In genomic region chr2:180071671-180072070, GRCm38 (mm10) we compare ENCODE assay signal across 20 mouse cellular contexts. TPM values are rescaled to one million over a fixed set of nuclear protein-coding genes. Genes with fewer than 3 reads are reported as not detected.
DNase-seq lines count a peak whose midpoint lies in the region; ATAC-seq and TF ChIP-seq lines count a peak whose summit lies in the region.
"Had no signal": no experiment of that assay in that cellular context is flagged by ENCODE, and none has a peak within 500 bp of the region (broad histone marks: within the 10 kb centered on the region; RNA-seq: fewer than 3 reads in every experiment).

No protein-coding gene starts in this region.

- no peak for DNase-seq in forebrain, embryonic 14.5 days (ENCODE audit: low spot score)
- DNase-seq in forebrain, embryonic 10.5 days (ENCODE audit: extremely low spot score, low spot score): no peak
- no peak for DNase-seq in limb, embryonic 14.5 days (ENCODE audit: low spot score)
- DNase-seq in limb, embryonic 10.5 days (ENCODE audit: low spot score): no peak
- DNase-seq in ES-CJ7 (ENCODE audit: low read depth, low spot score): peak; percentile 59
- DNase-seq in retina, postnatal 1 day: no peak
- no peak for DNase-seq in yolk sac, embryonic 10.5 days (ENCODE audit: low spot score)
- DNase-seq: adrenal gland, adult 8-10 months; B cell, adult 2 months; heart, postnatal 4 days; kidney, adult 11 months; kidney, postnatal 25 days; layer of hippocampus, postnatal 36 days; left cerebral cortex, postnatal 4 days; thymus, postnatal 36 days had no signal

- WGBS in forebrain, embryonic 14.5 days: 86% methylated on average over 2 of the region's 2 CpGs
- WGBS in forebrain, embryonic 10.5 days: 89% methylated on average over 2 of the region's 2 CpGs
- 76% methylated on average over 2 of the region's 2 CpGs for WGBS in limb, embryonic 14.5 days
- 83% methylated on average over 2 of the region's 2 CpGs for WGBS in limb, embryonic 10.5 days
- WGBS in midbrain, embryonic 13.5 days: 83% methylated on average over 2 of the region's 2 CpGs

- peak overlapping the region; percentile 91; the same call in 1 of the 2 replicates for H3K4me2 ChIP-seq in forebrain, embryonic 14.5 days (ENCODE audit: low read length)
- H3K4me2 ChIP-seq in limb, embryonic 14.5 days (replicated peaks; ENCODE audit: low read depth, low read length, severe bottlenecking): no peak overlapping the region
- H3K4me2 ChIP-seq in midbrain, embryonic 13.5 days (replicated peaks): no peak overlapping the region

- H3K9me3 ChIP-seq in forebrain, embryonic 14.5 days (replicated peaks; ENCODE audit: control insufficient read depth, low read length): no peaks in the 10 kb centered on the region
- H3K9me3 ChIP-seq in forebrain, embryonic 10.5 days: no peaks in the 10 kb centered on the region
- H3K9me3 ChIP-seq in limb, embryonic 14.5 days (ENCODE audit: control insufficient read depth, low read length): no peaks in the 10 kb centered on the region
- H3K9me3 ChIP-seq in limb, embryonic 10.5 days (replicated peaks): no peaks in the 10 kb centered on the region
- H3K9me3 ChIP-seq in midbrain, embryonic 13.5 days: no peaks in the 10 kb centered on the region

- H3K36me3 ChIP-seq in forebrain, embryonic 14.5 days (ENCODE audit: control insufficient read depth, insufficient read depth, low read length): peaks cover 35% of the 10 kb centered on the region
- H3K36me3 ChIP-seq in forebrain, embryonic 10.5 days (replicated peaks): peaks cover 34% of the 10 kb centered on the region
- H3K36me3 ChIP-seq in limb, embryonic 14.5 days (ENCODE audit: control insufficient read depth, insufficient read depth, low read length): peaks cover 14% of the 10 kb centered on the region
- peaks cover 33% of the 10 kb centered on the region for H3K36me3 ChIP-seq in limb, embryonic 10.5 days
- peaks cover 36% of the 10 kb centered on the region for H3K36me3 ChIP-seq in midbrain, embryonic 13.5 days

- no peak overlapping the region for H3K9ac ChIP-seq in forebrain, embryonic 14.5 days (ENCODE audit: low read length)
- no peak overlapping the region; the same call in 1 of the 2 replicates for H3K9ac ChIP-seq in limb, embryonic 14.5 days (ENCODE audit: low read depth, low read length, severe bottlenecking)
- no peak overlapping the region for H3K9ac ChIP-seq in midbrain, embryonic 13.5 days (replicated peaks)

- no peak for ATAC-seq in forebrain, embryonic 14.5 days
- ATAC-seq in limb, embryonic 14.5 days (ENCODE audit: low FRiP score, low read depth): no peak
- ATAC-seq in midbrain, embryonic 13.5 days: no peak

- H3K27ac ChIP-seq in forebrain, embryonic 14.5 days (ENCODE audit: low read depth, low read length): no peak overlapping the region
- H3K27ac ChIP-seq in forebrain, embryonic 10.5 days: no peak overlapping the region
- H3K27ac ChIP-seq in limb, embryonic 14.5 days (replicated peaks; ENCODE audit: low read depth, low read length): no peak overlapping the region
- no peak overlapping the region for H3K27ac ChIP-seq in limb, embryonic 10.5 days
- no peak overlapping the region for H3K27ac ChIP-seq in midbrain, embryonic 13.5 days

- H3K27me3 ChIP-seq in forebrain, embryonic 14.5 days (replicated peaks; ENCODE audit: control insufficient read depth, insufficient read depth, low read length): no peaks in the 10 kb centered on the region
- no peaks in the 10 kb centered on the region for H3K27me3 ChIP-seq in forebrain, embryonic 10.5 days (ENCODE audit: poor library complexity, severe bottlenecking)
- H3K27me3 ChIP-seq in limb, embryonic 14.5 days (ENCODE audit: control insufficient read depth, insufficient read depth, low read length): no peaks in the 10 kb centered on the region
- H3K27me3 ChIP-seq in limb, embryonic 10.5 days (ENCODE audit: low read depth, poor library complexity, severe bottlenecking): no peaks in the 10 kb centered on the region
- H3K27me3 ChIP-seq in midbrain, embryonic 13.5 days: no peaks in the 10 kb centered on the region

- H3K4me3 ChIP-seq in forebrain, embryonic 14.5 days (ENCODE audit: low read depth, low read length): no peak overlapping the region
- H3K4me3 ChIP-seq in forebrain, embryonic 10.5 days: no peak overlapping the region
- H3K4me3 ChIP-seq in limb, embryonic 14.5 days (replicated peaks; ENCODE audit: low read length): 0 out of 2 replicates have a peak overlapping the region, but pooled peaks have one; percentile 78
- no peak overlapping the region for H3K4me3 ChIP-seq in limb, embryonic 10.5 days
- peak overlapping the region; percentile 63; the same call in 1 of the 2 replicates for H3K4me3 ChIP-seq in midbrain, embryonic 13.5 days (replicated peaks)

- TF ChIP-seq POLR2A in limb, embryonic 14.5 days (IDR thresholded peaks at IDR 0.05; ENCODE audit: borderline replicate concordance, extremely low read depth, insufficient read depth, insufficient read length): no peak

- peaks cover 11% of the 10 kb centered on the region; the same call in 1 of the 2 replicates for H3K4me1 ChIP-seq in forebrain, embryonic 14.5 days (ENCODE audit: control insufficient read depth, insufficient read depth, low read length)
- peaks cover 22% of the 10 kb centered on the region for H3K4me1 ChIP-seq in forebrain, embryonic 10.5 days
- peaks cover 9% of the 10 kb centered on the region for H3K4me1 ChIP-seq in limb, embryonic 14.5 days (ENCODE audit: control insufficient read depth, insufficient read depth, low read length)
- H3K4me1 ChIP-seq in limb, embryonic 10.5 days: peaks cover 10% of the 10 kb centered on the region
- peaks cover 17% of the 10 kb centered on the region for H3K4me1 ChIP-seq in midbrain, embryonic 13.5 days (replicated peaks)

RNA-seq across cellular contexts. Expression of gene Mtg2, which starts 1.3 kb away (rescaled TPM):
- 32.4 and 34.3 TPM in 2 replicates for polyA plus RNA-seq in forebrain, embryonic 14.5 days (2014; fragmentation: Nextera tagmentation; extraction: Ambion mirVana)
- polyA plus RNA-seq in forebrain, embryonic 10.5 days (2016; fragmentation: Nextera tagmentation; extraction: Ambion mirVana): 34.0 and 35.2 TPM in 2 replicates
- polyA plus RNA-seq in limb, embryonic 14.5 days (2012; rRNA removed): 28.5 and 29.8 TPM in 2 replicates
- polyA plus RNA-seq in limb, embryonic 14.5 days (2014; fragmentation: Nextera tagmentation; extraction: Ambion mirVana): 22.1 and 24.3 TPM in 2 replicates
- 32.1 and 33.1 TPM in 2 replicates for polyA plus RNA-seq in limb, embryonic 10.5 days (2016; fragmentation: Nextera tagmentation; extraction: Ambion mirVana)
- polyA plus RNA-seq in midbrain, embryonic 13.5 days (2015; fragmentation: Nextera tagmentation; extraction: Ambion mirVana): 37.1 and 37.3 TPM in 2 replicates

RNA-seq across cellular contexts. Expression of gene Ss18l1, which starts 29.4 kb away (rescaled TPM):
- polyA plus RNA-seq in forebrain, embryonic 14.5 days (2014; fragmentation: Nextera tagmentation; extraction: Ambion mirVana): 33.6 and 40.3 TPM in 2 replicates
- polyA plus RNA-seq in forebrain, embryonic 10.5 days (2016; fragmentation: Nextera tagmentation; extraction: Ambion mirVana): 7.0 TPM in 2 replicates
- 9.1 and 11.4 TPM in 2 replicates for polyA plus RNA-seq in limb, embryonic 14.5 days (2012; rRNA removed)
- 3.5 and 4.9 TPM in 2 replicates for polyA plus RNA-seq in limb, embryonic 14.5 days (2014; fragmentation: Nextera tagmentation; extraction: Ambion mirVana)
- 5.8 and 7.4 TPM in 2 replicates for polyA plus RNA-seq in limb, embryonic 10.5 days (2016; fragmentation: Nextera tagmentation; extraction: Ambion mirVana)
- 51.2 and 54.8 TPM in 2 replicates for polyA plus RNA-seq in midbrain, embryonic 13.5 days (2015; fragmentation: Nextera tagmentation; extraction: Ambion mirVana)

RNA-seq across cellular contexts. Expression of gene Psma7, which starts 29.4 kb away (rescaled TPM):
- 584 and 804 TPM in 2 replicates for polyA plus RNA-seq in forebrain, embryonic 14.5 days (2014; fragmentation: Nextera tagmentation; extraction: Ambion mirVana)
- 856 and 905 TPM in 2 replicates for polyA plus RNA-seq in forebrain, embryonic 10.5 days (2016; fragmentation: Nextera tagmentation; extraction: Ambion mirVana)
- 259 and 298 TPM in 2 replicates for polyA plus RNA-seq in limb, embryonic 14.5 days (2012; rRNA removed)
- polyA plus RNA-seq in limb, embryonic 14.5 days (2014; fragmentation: Nextera tagmentation; extraction: Ambion mirVana): 501 and 620 TPM in 2 replicates
- 868 and 947 TPM in 2 replicates for polyA plus RNA-seq in limb, embryonic 10.5 days (2016; fragmentation: Nextera tagmentation; extraction: Ambion mirVana)
- 676 and 705 TPM in 2 replicates for polyA plus RNA-seq in midbrain, embryonic 13.5 days (2015; fragmentation: Nextera tagmentation; extraction: Ambion mirVana)

RNA-seq across cellular contexts. Expression of gene Hrh3, which starts 32.6 kb away (rescaled TPM):
- polyA plus RNA-seq in forebrain, embryonic 14.5 days (2014; fragmentation: Nextera tagmentation; extraction: Ambion mirVana): 2.1 and 2.2 TPM in 2 replicates
- polyA plus RNA-seq in forebrain, embryonic 10.5 days (2016; fragmentation: Nextera tagmentation; extraction: Ambion mirVana): 1.1 and 1.3 TPM in 2 replicates
- 0.04 and 0.10 TPM in 2 replicates for polyA plus RNA-seq in limb, embryonic 14.5 days (2012; rRNA removed)
- 0.17 TPM in 1 of 2 replicates, not detected in the other for polyA plus RNA-seq in limb, embryonic 14.5 days (2014; fragmentation: Nextera tagmentation; extraction: Ambion mirVana)
- not detected in 2 replicates for polyA plus RNA-seq in limb, embryonic 10.5 days (2016; fragmentation: Nextera tagmentation; extraction: Ambion mirVana)
- polyA plus RNA-seq in midbrain, embryonic 13.5 days (2015; fragmentation: Nextera tagmentation; extraction: Ambion mirVana): 4.4 and 5.1 TPM in 2 replicates
- polyA plus RNA-seq: heart, embryonic 11.5 days; liver, embryonic 16.5 days; macrophage; spleen, adult 2 months had no signal

RNA-seq across cellular contexts. Expression of gene Lsm14b, which starts 46.9 kb away (rescaled TPM):
- 17.9 and 29.1 TPM in 2 replicates for polyA plus RNA-seq in forebrain, embryonic 14.5 days (2014; fragmentation: Nextera tagmentation; extraction: Ambion mirVana)
- polyA plus RNA-seq in forebrain, embryonic 10.5 days (2016; fragmentation: Nextera tagmentation; extraction: Ambion mirVana): 8.5 and 8.9 TPM in 2 replicates
- 69.1 and 75.6 TPM in 2 replicates for polyA plus RNA-seq in limb, embryonic 14.5 days (2012; rRNA removed)
- polyA plus RNA-seq in limb, embryonic 14.5 days (2014; fragmentation: Nextera tagmentation; extraction: Ambion mirVana): 7.7 and 7.8 TPM in 2 replicates
- polyA plus RNA-seq in limb, embryonic 10.5 days (2016; fragmentation: Nextera tagmentation; extraction: Ambion mirVana): 8.1 and 9.1 TPM in 2 replicates
- polyA plus RNA-seq in midbrain, embryonic 13.5 days (2015; fragmentation: Nextera tagmentation; extraction: Ambion mirVana): 20.9 and 24.8 TPM in 2 replicates

Comparison
In these comparisons a context has a peak if more than half of its experiments do, and no peak if none do; other contexts are left out.
1. H3K4me3 ChIP-seq: peak in limb, embryonic 14.5 days (single experiment) and midbrain, embryonic 13.5 days (single experiment); none in forebrain, embryonic 14.5 days (single experiment), forebrain, embryonic 10.5 days (single experiment) and limb, embryonic 10.5 days (single experiment).